Mouse (Mus musculus): Measurements from ENCODE around the gene Ptgr1. TPM values are rescaled to one million over a fixed set of nuclear protein-coding genes. Genes with fewer than 3 reads are reported as not detected.

Gene Ptgr1
- total RNA-seq (2014; rRNA removed): 3.2 and 4.1 TPM in 2 replicates
- 0.76 and 1.4 TPM in 2 replicates for polyA plus RNA-seq (2012; rRNA removed)

GRCm38 (mm10) chr4:58986540-58987190 is at the start of gene Ptgr1:
Ptgr1 (minus strand) TSS chr4:58987119.
- H3K36me3 ChIP-seq (ENCODE audit: control insufficient read depth, insufficient read depth, low read length): no peaks in the 10 kb centered on the region
- TF ChIP-seq CTCF (IDR thresholded peaks at IDR 0.05; ENCODE audit: low read depth, low read length) (no peak), POLR2A (IDR thresholded peaks at IDR 0.05; ENCODE audit: extremely low read depth, insufficient read depth, low read length) (no peak)
- H3K4me1 ChIP-seq (ENCODE audit: control insufficient read depth, insufficient read depth, low read length): peaks cover 6% of the 10 kb centered on the region
- no peak within 1 kb of the TSS for H3K27ac ChIP-seq (replicated peaks; ENCODE audit: insufficient read depth, low read depth, low read length)
- no peaks in the 10 kb centered on the region for H3K79me2 ChIP-seq (ENCODE audit: control insufficient read depth, insufficient read depth, low read length)
- peak; percentile 86 for DNase-seq (ENCODE audit: extremely low read depth, low read depth, low spot score)
- H3K4me3 ChIP-seq (ENCODE audit: insufficient read depth, low read depth, low read length): peak within 1 kb of the TSS; percentile 63
- H3K27me3 ChIP-seq (ENCODE audit: control insufficient read depth, insufficient read depth, low read length): no peaks in the 10 kb centered on the region
- H3K9ac ChIP-seq (ENCODE audit: low read depth, low read length): peak within 1 kb of the TSS; percentile 43
- 2% methylated on average over 28 of the region's 28 CpGs for WGBS

- Histone ChIP-seq H3K36me3 (ENCODE audit: control insufficient read depth, insufficient read depth, low read length) (peaks cover 2% of the 10 kb centered on the region; the same call in 1 of the 2 replicates), H3K4me1 (ENCODE audit: control insufficient read depth, insufficient read depth, low read length) (0 out of 2 replicates have a peak, but pooled peaks cover 3% of the 10 kb centered on the region), H3K4me3 (ENCODE audit: insufficient read depth, low read depth, low read length) (no peak overlapping the region), H3K9ac (ENCODE audit: low read depth, low read length) (no peak overlapping the region), H3K79me2 (ENCODE audit: control insufficient read depth, insufficient read depth, low read length) (no peaks in the 10 kb centered on the region), H3K27me3 (ENCODE audit: control insufficient read depth, insufficient read depth, low read length) (no peaks in the 10 kb centered on the region), H3K27ac (replicated peaks; ENCODE audit: insufficient read depth, low read depth, low read length) (no peak overlapping the region)
- WGBS: 79% methylated on average over 18 of the region's 18 CpGs
- TF ChIP-seq CTCF (IDR thresholded peaks at IDR 0.05; ENCODE audit: low read depth, low read length): no peak
- no peak for TF ChIP-seq POLR2A (IDR thresholded peaks at IDR 0.05; ENCODE audit: extremely low read depth, insufficient read depth, low read length)
- no peak for DNase-seq (ENCODE audit: extremely low read depth, low read depth, low spot score)
These were observed 48.9 kb upstream of the Ptgr1 start for GRCm38 (mm10) chr4:59035786-59036350.

DNA sequence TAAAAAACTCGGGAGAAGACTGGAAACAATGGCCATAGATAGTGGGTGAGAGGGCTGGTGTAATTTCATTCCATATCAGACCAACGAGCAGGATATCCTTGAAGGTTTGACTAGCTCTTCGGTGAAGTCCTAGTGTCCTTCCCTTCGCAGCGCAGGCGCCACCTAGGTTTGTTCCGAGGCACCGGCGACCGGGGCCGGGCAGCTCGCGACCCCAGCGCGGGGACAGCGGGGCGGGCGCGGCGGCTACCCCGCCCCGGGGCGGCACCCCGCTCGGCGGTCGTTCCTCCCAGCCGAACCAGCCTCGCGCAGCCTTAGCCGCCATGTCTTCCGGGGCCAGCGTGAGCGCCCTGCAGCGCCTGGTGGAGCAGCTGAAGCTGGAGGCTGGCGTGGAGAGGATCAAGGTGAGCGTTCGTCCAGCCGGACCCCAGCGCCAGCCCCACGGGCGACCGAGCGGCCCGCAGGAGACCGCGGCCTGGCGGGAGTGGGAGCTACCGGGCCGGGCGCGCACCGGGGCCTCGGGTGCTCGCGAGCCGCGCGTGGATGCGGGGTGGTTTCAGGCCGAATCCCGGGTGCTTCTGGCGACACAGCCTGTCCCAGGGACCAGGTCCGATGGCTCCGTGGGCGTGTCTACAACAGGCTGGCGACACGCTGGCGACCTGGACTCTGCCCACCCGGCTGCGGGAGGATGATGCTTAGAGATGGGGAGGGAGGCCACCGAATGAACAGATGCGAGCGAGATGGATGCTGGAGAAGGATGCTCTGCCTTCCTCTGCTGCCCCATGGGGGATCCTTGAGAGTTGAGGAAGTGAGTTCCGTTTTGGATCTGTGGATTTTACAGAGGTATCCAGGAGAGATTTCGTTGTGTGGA is 48.2 kb upstream of the Ptgr1 start, which contains the start of gene Gng10:
TSS of gene Gng10 (plus strand) at position 171 of the 868 bp plus-strand sequence.
- no peaks in the 10 kb centered on the region for H3K79me2 ChIP-seq (ENCODE audit: control insufficient read depth, insufficient read depth, low read length)
- no peak within 1 kb of the TSS for H3K27ac ChIP-seq (replicated peaks; ENCODE audit: insufficient read depth, low read depth, low read length)
- WGBS: 2% methylated on average over 76 of the region's 76 CpGs
- H3K36me3 ChIP-seq (ENCODE audit: control insufficient read depth, insufficient read depth, low read length): peaks cover 2% of the 10 kb centered on the region; the same call in 1 of the 2 replicates
- peak within 1 kb of the TSS; percentile 81 for H3K9ac ChIP-seq (ENCODE audit: low read depth, low read length)
- no peak for TF ChIP-seq POLR2A (IDR thresholded peaks at IDR 0.05; ENCODE audit: extremely low read depth, insufficient read depth, low read length)
- TF ChIP-seq CTCF (IDR thresholded peaks at IDR 0.05; ENCODE audit: low read depth, low read length): no peak; the same call in 1 of the 2 replicates
- peak within 1 kb of the TSS; percentile 84 for H3K4me3 ChIP-seq (ENCODE audit: insufficient read depth, low read depth, low read length)
- H3K27me3 ChIP-seq (ENCODE audit: control insufficient read depth, insufficient read depth, low read length): no peaks in the 10 kb centered on the region
- H3K4me1 ChIP-seq (ENCODE audit: control insufficient read depth, insufficient read depth, low read length): 0 out of 2 replicates have a peak, but pooled peaks cover 3% of the 10 kb centered on the region
- DNase-seq (ENCODE audit: extremely low read depth, low read depth, low spot score): peak; percentile 25

DNA sequence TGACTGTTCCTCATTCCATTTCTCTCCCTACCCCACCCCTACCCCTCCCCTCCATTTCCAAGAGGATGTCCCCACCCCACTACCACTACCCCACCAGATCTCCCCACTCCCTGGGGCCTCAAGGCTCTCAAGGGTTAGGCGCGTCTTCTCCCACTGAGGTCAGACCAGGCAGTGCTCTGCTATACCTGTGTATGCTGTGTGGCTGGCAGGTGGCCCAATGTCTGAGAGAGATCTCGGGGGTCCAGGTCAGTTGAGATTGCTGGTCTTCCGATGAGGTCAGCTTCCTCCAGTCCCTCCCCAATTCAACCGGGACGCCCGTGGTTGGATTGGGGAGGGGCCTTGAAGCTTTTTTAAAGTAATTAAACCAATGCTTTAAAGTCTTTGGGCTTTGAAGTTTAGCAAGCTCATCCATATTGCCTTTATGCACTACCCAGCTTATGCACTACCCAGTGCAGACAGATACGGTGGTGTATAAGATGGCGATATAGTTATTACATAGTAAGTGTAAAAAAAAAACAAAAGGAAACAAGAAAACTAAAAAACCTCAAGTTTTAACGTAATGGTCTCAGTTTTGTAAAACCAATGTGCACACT is 47.5 kb upstream of the Ptgr1 start:
- no peak for DNase-seq (ENCODE audit: extremely low read depth, low read depth, low spot score)
- no peak for TF ChIP-seq POLR2A (IDR thresholded peaks at IDR 0.05; ENCODE audit: extremely low read depth, insufficient read depth, low read length)
- no peak for TF ChIP-seq CTCF (IDR thresholded peaks at IDR 0.05; ENCODE audit: low read depth, low read length)
- WGBS: 78% methylated on average over 10 of the region's 10 CpGs
- H3K27ac ChIP-seq (replicated peaks; ENCODE audit: insufficient read depth, low read depth, low read length): no peak overlapping the region
- peaks cover under 1% of the 10 kb centered on the region; the same call in 1 of the 2 replicates for H3K36me3 ChIP-seq (ENCODE audit: control insufficient read depth, insufficient read depth, low read length)
- H3K4me1 ChIP-seq (ENCODE audit: control insufficient read depth, insufficient read depth, low read length): 0 out of 2 replicates have a peak, but pooled peaks cover 3% of the 10 kb centered on the region
- H3K27me3 ChIP-seq (ENCODE audit: control insufficient read depth, insufficient read depth, low read length): no peaks in the 10 kb centered on the region
- peak overlapping the region; percentile 84; the same call in 1 of the 2 replicates for H3K4me3 ChIP-seq (ENCODE audit: insufficient read depth, low read depth, low read length)
- no peaks in the 10 kb centered on the region for H3K79me2 ChIP-seq (ENCODE audit: control insufficient read depth, insufficient read depth, low read length)
- H3K9ac ChIP-seq (ENCODE audit: low read depth, low read length): no peak overlapping the region

DNA sequence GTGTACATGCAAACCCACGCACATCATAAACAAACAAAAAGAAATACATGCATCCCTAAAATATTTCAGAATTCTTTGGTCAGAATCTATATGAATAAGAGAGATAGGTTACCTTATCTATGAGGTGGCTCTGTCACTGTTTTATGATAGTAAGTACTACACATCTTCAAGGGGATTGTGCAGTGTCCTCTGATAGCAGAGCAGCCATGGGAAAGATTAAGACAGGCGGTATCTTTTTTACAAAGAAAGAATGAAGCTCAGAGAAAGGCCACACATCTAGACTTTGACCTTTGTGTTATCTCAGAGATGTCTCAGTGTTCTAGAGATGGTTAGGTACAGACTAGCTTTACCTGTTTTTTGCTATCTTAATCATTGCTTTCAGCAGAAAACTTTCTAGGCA is 30.0 kb upstream of the Ptgr1 start:
- no peak for DNase-seq (ENCODE audit: extremely low read depth, low read depth, low spot score)
- no peak overlapping the region for H3K27ac ChIP-seq (replicated peaks; ENCODE audit: insufficient read depth, low read depth, low read length)
- no peak overlapping the region for H3K4me3 ChIP-seq (ENCODE audit: insufficient read depth, low read depth, low read length)
- no peak overlapping the region for H3K9ac ChIP-seq (ENCODE audit: low read depth, low read length)
- no peaks in the 10 kb centered on the region for H3K27me3 ChIP-seq (ENCODE audit: control insufficient read depth, insufficient read depth, low read length)
- peaks cover 16% of the 10 kb centered on the region for H3K79me2 ChIP-seq (ENCODE audit: control insufficient read depth, insufficient read depth, low read length)
- peaks cover 45% of the 10 kb centered on the region for H3K36me3 ChIP-seq (ENCODE audit: control insufficient read depth, insufficient read depth, low read length)
- TF ChIP-seq POLR2A (IDR thresholded peaks at IDR 0.05; ENCODE audit: extremely low read depth, insufficient read depth, low read length) (no peak), CTCF (IDR thresholded peaks at IDR 0.05; ENCODE audit: low read depth, low read length) (no peak)
- H3K4me1 ChIP-seq (ENCODE audit: control insufficient read depth, insufficient read depth, low read length): no peaks in the 10 kb centered on the region
- WGBS: 79% methylated on average over 2 of the region's 2 CpGs

Data from liver, adult 2 months (tissue).